Mouse (Mus musculus): ENCODE results near the gene Cdh13. TPM values are rescaled to one million over a fixed set of nuclear protein-coding genes. Genes with fewer than 3 reads are reported as not detected.

Gene Cdh13
- polyA plus RNA-seq, 1 experiment from 2014 or later: 44.4 TPM

DNA sequence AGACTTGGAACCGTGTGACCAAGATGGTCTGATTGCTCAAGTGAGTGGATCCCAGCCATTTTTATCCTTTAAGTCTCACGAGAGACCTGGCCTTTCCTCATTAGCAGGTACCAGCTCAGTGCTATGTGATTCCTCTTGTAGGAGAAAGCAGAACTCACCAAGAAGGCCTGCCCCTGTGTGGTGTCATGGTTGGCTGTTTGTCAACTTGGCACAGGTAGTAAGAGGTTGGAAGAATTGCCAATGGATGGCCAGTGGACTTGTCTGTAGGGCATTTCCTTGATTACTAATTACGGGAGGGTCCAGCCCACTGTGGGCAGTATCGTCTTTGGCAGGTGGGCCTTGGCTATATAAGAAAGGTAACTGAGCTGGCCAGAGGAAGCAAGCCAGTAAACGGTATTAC is 281.7 kb downstream of the Cdh13 start:
- no peak overlapping the region for H3K9ac ChIP-seq
- H3K27ac ChIP-seq (ENCODE audit: poor library complexity, severe bottlenecking): no peak overlapping the region
- no peaks in the 10 kb centered on the region for H3K36me3 ChIP-seq
- no peaks in the 10 kb centered on the region for H3K9me3 ChIP-seq (replicated peaks)
- peaks cover 3% of the 10 kb centered on the region; the same call in 1 of the 2 replicates for H3K4me1 ChIP-seq (replicated peaks)
- no peak overlapping the region for H3K4me2 ChIP-seq
- ATAC-seq (ENCODE audit: insufficient number of reproducible peaks, low FRiP score): no peak
- no peaks in the 10 kb centered on the region for H3K27me3 ChIP-seq (replicated peaks)
- no peak overlapping the region for H3K4me3 ChIP-seq
- WGBS: 83% methylated on average over 5 of the region's 5 CpGs

DNA sequence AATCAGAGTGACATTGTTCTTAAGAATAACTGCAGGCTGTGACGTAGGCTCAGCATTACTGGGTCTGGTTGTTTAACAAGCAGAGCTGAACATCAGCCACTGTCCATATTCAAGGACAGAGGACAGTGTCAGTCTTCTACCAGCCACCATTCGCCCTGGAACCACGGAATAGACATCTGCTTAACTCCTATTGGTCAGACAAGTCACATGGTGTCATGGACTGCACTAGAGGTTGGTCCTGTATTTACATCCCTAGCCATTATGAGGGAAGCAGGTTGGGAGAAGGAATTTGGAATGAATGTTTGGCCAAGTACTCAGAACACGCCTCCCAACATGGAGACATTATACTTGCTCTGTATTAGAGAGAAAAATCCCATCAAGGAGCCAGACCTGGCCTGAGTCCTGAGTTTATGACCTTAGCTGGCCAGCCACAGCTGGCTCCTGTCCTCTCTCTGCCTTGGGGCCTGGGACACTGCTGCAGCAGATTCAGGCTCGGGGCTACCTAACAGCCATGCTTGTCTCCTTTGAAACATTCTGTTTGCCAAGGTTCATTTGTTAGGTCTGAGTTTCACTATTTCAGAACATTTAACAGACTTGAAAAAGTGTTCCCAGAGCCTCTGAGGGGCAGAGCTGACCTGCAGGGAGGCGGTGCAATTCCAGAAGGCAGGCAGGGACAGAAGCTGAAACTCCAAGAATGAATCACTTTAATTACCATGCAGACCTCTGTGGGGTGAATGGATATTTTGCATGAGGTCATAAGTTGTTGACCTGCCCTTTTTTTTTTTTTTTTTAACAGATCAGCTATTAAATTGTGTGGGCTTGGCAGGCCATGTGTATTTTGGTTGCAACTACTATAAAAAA is 282.6 kb downstream of the Cdh13 start:
- no peaks in the 10 kb centered on the region for H3K27me3 ChIP-seq (replicated peaks)
- H3K4me1 ChIP-seq (replicated peaks): no peaks in the 10 kb centered on the region
- WGBS: 71% methylated on average over 6 of the region's 6 CpGs
- no peaks in the 10 kb centered on the region for H3K9me3 ChIP-seq (replicated peaks)
- H3K4me3 ChIP-seq: no peak overlapping the region
- no peak for ATAC-seq (ENCODE audit: insufficient number of reproducible peaks, low FRiP score)
- H3K4me2 ChIP-seq: no peak overlapping the region
- H3K27ac ChIP-seq (ENCODE audit: poor library complexity, severe bottlenecking): no peak overlapping the region
- H3K36me3 ChIP-seq: no peaks in the 10 kb centered on the region
- H3K9ac ChIP-seq: no peak overlapping the region

DNA sequence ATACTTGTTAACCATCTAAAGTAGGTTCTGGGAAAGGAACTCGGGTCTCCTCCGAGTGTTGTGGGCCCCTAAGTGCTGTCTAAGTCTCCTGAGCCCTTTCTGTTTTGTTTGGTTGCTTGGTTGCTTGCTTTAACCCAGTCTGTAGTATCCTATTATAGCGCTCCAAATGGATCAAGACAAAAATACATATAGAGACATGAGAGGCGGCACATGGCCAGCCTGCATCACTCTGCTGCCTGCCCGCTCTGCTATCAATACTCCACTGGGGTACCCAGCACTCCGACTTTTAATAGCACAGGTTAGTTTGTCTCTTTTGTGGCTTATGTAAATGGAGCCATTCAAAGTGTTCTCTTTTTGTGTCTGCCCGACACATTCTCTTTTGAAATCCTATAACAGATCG is 285.8 kb downstream of the Cdh13 start:
- 76% methylated on average over 8 of the region's 8 CpGs for WGBS
- Histone ChIP-seq H3K27ac (ENCODE audit: poor library complexity, severe bottlenecking) (no peak overlapping the region), H3K36me3 (no peaks in the 10 kb centered on the region), H3K4me1 (replicated peaks) (no peaks in the 10 kb centered on the region), H3K4me3 (no peak overlapping the region), H3K4me2 (no peak overlapping the region), H3K9me3 (replicated peaks) (no peaks in the 10 kb centered on the region), H3K27me3 (replicated peaks) (no peaks in the 10 kb centered on the region), H3K9ac (no peak overlapping the region)
- ATAC-seq (ENCODE audit: insufficient number of reproducible peaks, low FRiP score): no peak

DNA sequence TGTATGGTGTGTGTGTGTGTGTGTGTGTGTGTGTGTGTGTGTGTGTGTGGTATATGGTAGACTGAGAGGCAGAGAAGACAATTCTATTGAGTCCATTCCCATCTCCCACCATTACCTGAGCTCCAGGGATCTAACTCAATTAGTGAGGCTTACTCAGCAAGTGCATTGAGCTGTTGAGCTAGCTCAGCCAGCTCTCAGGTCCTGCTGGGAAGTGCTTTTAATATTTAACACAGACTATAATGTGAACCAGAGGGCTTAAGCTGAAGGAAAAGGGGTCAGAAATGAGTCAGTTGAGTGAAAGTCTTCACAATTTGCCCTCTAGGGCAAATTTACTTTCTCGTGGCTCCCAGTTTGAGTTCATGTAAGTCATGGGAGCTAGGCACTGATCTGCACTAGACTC is 297.7 kb downstream of the Cdh13 start:
- WGBS: 87% methylated on average over 1 of the region's 1 CpGs
- H3K4me3 ChIP-seq: no peak overlapping the region
- H3K36me3 ChIP-seq: no peaks in the 10 kb centered on the region
- no peaks in the 10 kb centered on the region for H3K27me3 ChIP-seq (replicated peaks)
- H3K4me1 ChIP-seq (replicated peaks): no peaks in the 10 kb centered on the region; the same call in 1 of the 2 replicates
- H3K9me3 ChIP-seq (replicated peaks): peaks cover 5% of the 10 kb centered on the region
- no peak for ATAC-seq (ENCODE audit: insufficient number of reproducible peaks, low FRiP score)
- H3K4me2 ChIP-seq: no peak overlapping the region
- no peak overlapping the region for H3K27ac ChIP-seq (ENCODE audit: poor library complexity, severe bottlenecking)
- no peak overlapping the region for H3K9ac ChIP-seq

DNA sequence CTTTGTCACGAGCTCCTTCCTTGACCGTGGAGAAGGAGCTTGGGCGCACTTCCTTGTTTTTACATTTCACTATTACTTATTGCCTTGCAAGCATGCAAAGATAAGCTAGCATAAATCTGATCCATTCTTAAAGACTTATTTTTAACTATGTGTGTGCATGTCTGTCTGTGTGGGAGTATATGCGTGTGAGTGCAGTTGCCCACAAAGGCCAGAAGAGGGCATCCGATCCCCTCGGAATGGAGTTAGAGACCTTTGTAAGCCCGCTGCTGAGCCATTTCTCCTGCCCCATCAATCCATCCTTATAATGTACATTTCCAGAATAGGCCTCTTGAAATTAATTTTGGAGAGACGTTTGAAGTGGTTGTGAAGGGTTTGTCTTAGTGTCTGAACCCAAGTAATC is 298.7 kb downstream of the Cdh13 start:
- no peak overlapping the region for H3K4me2 ChIP-seq
- H3K27ac ChIP-seq (ENCODE audit: poor library complexity, severe bottlenecking): no peak overlapping the region
- 94% methylated on average over 8 of the region's 8 CpGs for WGBS
- no peak overlapping the region for H3K4me3 ChIP-seq
- H3K9me3 ChIP-seq (replicated peaks): peaks cover 5% of the 10 kb centered on the region
- no peaks in the 10 kb centered on the region for H3K36me3 ChIP-seq
- no peaks in the 10 kb centered on the region for H3K27me3 ChIP-seq (replicated peaks)
- no peak overlapping the region for H3K9ac ChIP-seq
- no peak for ATAC-seq (ENCODE audit: insufficient number of reproducible peaks, low FRiP score)
- H3K4me1 ChIP-seq (replicated peaks): no peaks in the 10 kb centered on the region; the same call in 1 of the 2 replicates

DNA sequence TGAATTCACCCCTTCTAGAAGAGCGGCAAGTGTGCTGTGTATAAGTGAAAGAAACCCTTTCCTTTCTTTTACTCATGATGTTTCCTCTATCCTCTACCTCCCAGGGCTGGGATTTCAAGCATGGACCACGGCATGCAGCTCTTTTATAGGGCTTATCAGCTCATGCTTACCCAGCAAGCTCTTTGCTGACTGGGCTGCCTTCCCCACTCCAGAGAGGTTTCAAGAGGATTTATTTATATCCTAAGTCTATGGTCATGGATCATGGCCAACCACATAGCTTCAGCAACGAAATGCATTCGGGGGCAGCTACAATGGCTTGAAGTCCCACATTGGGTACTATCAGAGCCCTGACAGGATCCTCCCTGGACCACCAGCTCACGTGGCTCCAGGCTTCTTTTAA is 304.4 kb downstream of the Cdh13 start:
- 36% methylated on average over 5 of the region's 5 CpGs for WGBS
- peak; percentile 73 for ATAC-seq (ENCODE audit: insufficient number of reproducible peaks, low FRiP score)

DNA sequence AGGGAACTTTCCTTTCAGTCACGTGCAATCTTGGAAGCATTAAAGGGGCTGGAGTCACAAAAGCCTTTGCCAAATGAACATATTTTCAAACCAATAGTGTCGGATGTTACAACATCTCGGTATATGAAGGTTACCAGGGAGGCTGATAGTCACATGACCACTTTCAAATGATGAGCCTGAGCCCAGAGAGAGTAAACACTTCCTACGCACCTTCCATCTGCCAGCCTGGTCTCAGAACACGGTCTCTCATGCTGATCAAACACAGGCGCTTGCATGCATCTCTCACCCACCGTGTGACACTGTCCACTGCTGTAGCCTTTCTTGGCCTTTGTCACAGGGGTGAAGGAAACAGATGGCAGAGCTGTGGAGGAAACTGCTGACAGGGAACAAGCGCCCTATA is 313.3 kb downstream of the Cdh13 start:
- Histone ChIP-seq H3K9ac (no peak overlapping the region), H3K36me3 (no peaks in the 10 kb centered on the region), H3K4me2 (no peak overlapping the region), H3K4me3 (no peak overlapping the region), H3K4me1 (replicated peaks) (0 out of 2 replicates have a peak, but pooled peaks cover 6% of the 10 kb centered on the region), H3K27me3 (replicated peaks) (no peaks in the 10 kb centered on the region), H3K27ac (ENCODE audit: poor library complexity, severe bottlenecking) (no peak overlapping the region), H3K9me3 (replicated peaks) (peaks cover 6% of the 10 kb centered on the region; the same call in 1 of the 2 replicates)
- WGBS: 62% methylated on average over 8 of the region's 8 CpGs
- no peak for ATAC-seq (ENCODE audit: insufficient number of reproducible peaks, low FRiP score)

More for the DNA sequence above, 304.4 kb downstream of the Cdh13 start:
- Histone ChIP-seq H3K9me3 (replicated peaks) (no peaks in the 10 kb centered on the region), H3K4me3 (no peak overlapping the region), H3K27ac (ENCODE audit: poor library complexity, severe bottlenecking) (peak overlapping the region; percentile 79), H3K9ac (no peak overlapping the region), H3K27me3 (replicated peaks) (no peaks in the 10 kb centered on the region), H3K36me3 (no peaks in the 10 kb centered on the region), H3K4me2 (peak overlapping the region; percentile 5; the same call in 1 of the 2 replicates), H3K4me1 (replicated peaks) (peaks cover 21% of the 10 kb centered on the region)

DNA sequence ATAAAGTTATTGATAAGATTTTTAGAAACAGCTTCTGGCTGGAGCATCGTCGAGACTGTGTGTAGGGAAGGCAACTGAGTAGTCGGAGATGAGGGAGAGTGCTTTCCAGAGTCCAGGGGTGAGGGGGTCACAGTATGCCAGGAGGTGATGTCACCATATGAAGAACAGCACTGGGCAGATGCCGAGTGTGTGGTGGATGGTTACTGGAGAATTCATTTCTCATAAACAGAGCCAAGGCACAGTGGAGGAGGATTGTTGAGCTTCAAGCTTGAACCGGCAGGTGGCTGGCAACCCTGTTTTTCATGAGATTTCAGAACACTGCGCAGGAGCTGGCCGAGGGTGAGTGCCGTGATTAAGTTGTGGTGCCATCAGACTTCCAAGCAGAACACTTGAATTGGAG is 317.8 kb downstream of the Cdh13 start:
- WGBS: 80% methylated on average over 8 of the region's 8 CpGs
- no peaks in the 10 kb centered on the region for H3K36me3 ChIP-seq
- peaks cover 6% of the 10 kb centered on the region; the same call in 1 of the 2 replicates for H3K9me3 ChIP-seq (replicated peaks)
- 0 out of 2 replicates have a peak, but pooled peaks cover 16% of the 10 kb centered on the region for H3K4me1 ChIP-seq (replicated peaks)
- H3K4me3 ChIP-seq: no peak overlapping the region
- ATAC-seq (ENCODE audit: insufficient number of reproducible peaks, low FRiP score): no peak
- no peak overlapping the region for H3K27ac ChIP-seq (ENCODE audit: poor library complexity, severe bottlenecking)
- H3K27me3 ChIP-seq (replicated peaks): no peaks in the 10 kb centered on the region
- no peak overlapping the region for H3K9ac ChIP-seq
- no peak overlapping the region for H3K4me2 ChIP-seq

DNA sequence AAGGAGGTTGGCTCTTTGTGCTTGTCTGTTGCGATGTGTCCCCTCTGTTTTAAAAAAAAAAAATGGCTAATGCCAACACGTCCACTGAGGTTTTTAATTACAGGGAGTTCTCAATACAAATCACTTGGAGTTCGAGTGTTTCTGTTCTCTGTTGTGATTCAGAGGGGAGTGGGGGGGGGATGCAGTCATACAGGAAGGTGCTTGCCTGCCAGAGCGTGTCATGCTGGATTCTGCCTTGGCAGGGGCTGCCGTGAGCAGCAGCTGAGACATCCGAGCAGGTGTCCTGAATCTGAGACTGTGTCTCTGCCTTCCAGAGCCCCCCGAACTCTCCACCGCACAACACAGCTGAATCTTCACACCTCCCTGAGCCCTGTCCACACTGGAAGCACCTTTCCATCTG is 318.5 kb downstream of the Cdh13 start:
- H3K4me2 ChIP-seq: no peak overlapping the region
- WGBS: 78% methylated on average over 8 of the region's 8 CpGs

DNA sequence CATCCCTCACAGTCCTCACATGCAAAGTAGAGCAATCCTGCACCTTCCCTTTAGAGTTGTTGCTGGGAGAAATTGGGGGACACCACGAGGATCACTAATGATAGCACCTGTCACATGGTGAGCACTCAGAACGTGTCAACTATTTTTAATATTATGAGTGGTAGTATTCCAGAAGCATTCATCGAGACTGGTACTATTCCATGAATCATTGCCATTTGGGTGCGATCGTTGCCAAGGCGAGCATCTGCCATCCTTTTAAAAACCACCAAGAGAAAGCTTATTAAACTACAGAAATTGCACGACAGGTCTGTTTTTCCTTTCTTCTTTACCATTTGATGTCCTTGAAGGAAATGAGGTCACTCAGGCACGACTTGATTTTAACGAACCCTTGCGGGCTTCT is 328.0 kb downstream of the Cdh13 start:
- Histone ChIP-seq H3K27ac (ENCODE audit: poor library complexity, severe bottlenecking) (no peak overlapping the region), H3K36me3 (no peaks in the 10 kb centered on the region), H3K9me3 (replicated peaks) (no peaks in the 10 kb centered on the region; the same call in 1 of the 2 replicates), H3K9ac (no peak overlapping the region), H3K27me3 (replicated peaks) (no peaks in the 10 kb centered on the region), H3K4me2 (no peak overlapping the region), H3K4me1 (replicated peaks) (no peaks in the 10 kb centered on the region), H3K4me3 (no peak overlapping the region)
- WGBS: 89% methylated on average over 10 of the region's 10 CpGs
- ATAC-seq (ENCODE audit: insufficient number of reproducible peaks, low FRiP score): no peak

More for the DNA sequence above, 318.5 kb downstream of the Cdh13 start:
- Histone ChIP-seq H3K4me3 (no peak overlapping the region), H3K4me1 (replicated peaks) (0 out of 2 replicates have a peak, but pooled peaks cover 10% of the 10 kb centered on the region), H3K27ac (ENCODE audit: poor library complexity, severe bottlenecking) (no peak overlapping the region), H3K9ac (no peak overlapping the region), H3K36me3 (no peaks in the 10 kb centered on the region), H3K9me3 (replicated peaks) (peaks cover 6% of the 10 kb centered on the region; the same call in 1 of the 2 replicates), H3K27me3 (replicated peaks) (no peaks in the 10 kb centered on the region)
- ATAC-seq (ENCODE audit: insufficient number of reproducible peaks, low FRiP score): no peak

DNA sequence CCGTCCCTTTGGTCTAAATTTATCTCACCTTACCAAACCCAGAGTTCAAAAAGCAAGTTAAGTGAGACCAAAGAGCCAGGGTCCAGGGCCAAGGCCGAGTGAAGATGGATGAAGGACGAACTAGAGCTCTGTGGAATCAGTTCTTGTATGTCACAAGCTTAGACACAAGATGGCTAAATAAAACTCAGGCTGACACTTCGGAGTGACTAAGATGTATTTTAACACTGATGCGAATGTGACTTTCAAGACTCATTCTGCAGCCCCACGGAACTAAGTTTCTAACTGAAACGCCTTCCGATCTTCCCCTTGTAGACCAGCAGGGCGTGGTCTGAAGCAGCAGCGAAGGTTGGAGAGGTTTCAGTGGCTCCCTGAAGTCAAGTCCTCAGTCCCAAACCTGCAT is 334.7 kb downstream of the Cdh13 start:
- H3K27ac ChIP-seq (ENCODE audit: poor library complexity, severe bottlenecking): no peak overlapping the region
- 87% methylated on average over 10 of the region's 10 CpGs for WGBS
- H3K4me1 ChIP-seq (replicated peaks): peaks cover 8% of the 10 kb centered on the region; the same call in 1 of the 2 replicates
- no peak overlapping the region for H3K4me3 ChIP-seq
- H3K4me2 ChIP-seq: no peak overlapping the region
- no peaks in the 10 kb centered on the region for H3K9me3 ChIP-seq (replicated peaks)
- no peaks in the 10 kb centered on the region for H3K36me3 ChIP-seq
- H3K9ac ChIP-seq: no peak overlapping the region
- ATAC-seq (ENCODE audit: insufficient number of reproducible peaks, low FRiP score): no peak
- no peaks in the 10 kb centered on the region for H3K27me3 ChIP-seq (replicated peaks)
